Mouse (Mus musculus) cerebral cortex, adult 2 months (tissue): Measurements from ENCODE around the gene Cct8l1.

Source experiments
- WGBS: fragments of 180-500 bp; shearing (Covaris S2); methylation state at CpG from one replicate; pipeline ENCODE4 v1.1.7; 2018; 5-methylcytosine and 5-hydroxymethylcytosine counted together

The Cct8l1 gene

DNA sequence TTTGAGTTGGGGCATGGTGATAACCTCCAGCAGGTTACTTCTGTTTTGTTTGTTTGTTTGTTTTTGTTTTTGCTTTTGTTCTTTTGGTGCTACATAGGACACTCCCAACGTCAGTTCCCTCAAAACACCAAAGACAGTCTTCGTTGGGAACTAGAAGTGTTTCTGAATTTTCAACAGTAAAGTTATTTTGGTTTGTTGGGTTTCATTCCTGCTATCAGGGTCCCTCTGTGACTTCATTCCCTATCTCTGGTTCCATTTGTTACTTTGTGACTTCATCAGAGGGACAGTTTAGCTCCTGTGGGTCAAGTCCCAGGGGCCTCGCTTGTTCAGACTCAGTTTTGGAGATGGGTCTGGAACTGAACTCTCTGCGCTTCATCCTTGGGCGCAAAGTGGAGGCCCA lies at the start of gene Cct8l1:
Gene Cct8l1 (plus strand): TSS at position 301 of the 400 bp plus-strand sequence.
- 95% methylated on average over 5 of the region's 5 CpGs for WGBS

DNA sequence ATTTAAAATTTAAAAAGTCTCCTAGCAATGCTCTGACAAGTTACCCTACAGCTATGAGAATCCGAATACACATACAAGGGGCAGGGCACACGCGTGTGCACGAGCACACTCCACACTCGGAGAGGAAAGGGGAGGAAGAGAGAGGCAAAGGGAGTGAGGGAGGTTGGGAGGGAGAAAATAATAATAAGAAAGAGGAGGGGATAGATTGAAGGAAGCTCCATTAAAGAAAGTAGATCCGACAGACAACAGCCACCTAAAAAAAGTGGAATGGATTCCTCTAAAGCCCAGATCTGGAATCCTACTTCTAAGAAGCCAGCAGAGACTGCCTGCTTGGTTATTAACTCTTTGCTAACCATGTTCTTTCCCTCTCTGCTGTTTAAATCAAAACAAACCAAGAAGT lies 43.8 kb upstream of the Cct8l1 start:
- WGBS: 12% methylated on average over 6 of the region's 6 CpGs

DNA sequence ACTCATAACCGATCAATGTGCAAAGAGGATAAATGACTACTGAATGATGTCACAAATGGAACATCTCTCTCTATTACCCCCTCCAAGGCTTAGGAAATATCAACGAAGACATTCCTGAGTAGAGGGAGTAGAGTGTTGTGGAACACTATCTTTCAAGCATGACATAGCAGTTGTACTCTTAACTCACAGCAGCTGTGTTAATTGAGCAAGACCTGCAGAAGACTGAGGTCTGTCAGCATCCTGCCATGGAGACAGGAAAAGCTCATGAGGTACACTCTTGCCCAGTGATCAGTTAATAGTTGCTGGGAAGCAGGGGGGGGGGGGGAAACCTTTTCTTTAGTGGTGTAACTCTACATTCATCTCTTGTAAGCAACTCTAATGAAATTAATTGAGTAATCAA lies 40.1 kb upstream of the Cct8l1 start:
- 72% methylated on average over 2 of the region's 2 CpGs for WGBS

DNA sequence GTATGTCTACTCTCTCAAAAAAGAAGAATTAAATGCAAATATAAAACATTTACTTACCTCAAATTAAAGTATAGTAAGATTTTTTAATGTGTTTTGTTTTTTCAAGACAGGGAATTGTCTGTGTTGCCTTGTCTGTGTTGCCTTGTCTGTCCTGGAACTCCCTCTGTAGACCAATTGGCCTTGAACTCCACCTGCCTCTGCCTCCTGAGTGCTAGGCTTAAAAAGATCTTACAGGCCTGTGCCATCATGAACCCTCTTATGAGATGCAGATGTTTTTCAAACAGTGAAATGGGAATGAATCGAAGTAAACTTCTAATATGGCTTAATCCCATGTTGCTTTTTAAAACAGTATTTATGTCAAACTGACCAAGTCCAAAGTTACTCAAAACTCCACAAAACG lies 19.2 kb upstream of the Cct8l1 start:
- WGBS: 39% methylated on average over 2 of the region's 2 CpGs

DNA sequence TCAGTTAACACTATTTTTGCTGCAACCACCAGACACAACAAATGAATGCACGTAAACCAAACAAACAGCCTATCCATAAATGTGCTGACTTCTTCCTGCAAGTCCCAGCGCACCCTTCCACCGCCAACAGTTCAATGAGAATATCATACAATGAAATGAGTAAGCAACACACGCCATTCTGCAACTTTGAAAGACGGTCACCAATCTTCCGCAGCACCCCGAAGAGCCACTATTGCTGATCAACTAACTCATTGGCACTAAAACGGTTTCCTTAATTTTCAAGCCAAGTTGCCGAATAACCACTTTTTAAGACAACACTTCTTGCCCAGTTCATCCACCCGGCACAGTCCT lies 18.5 kb upstream of the Cct8l1 start:
- 1% methylated on average over 10 of the region's 10 CpGs for WGBS

DNA sequence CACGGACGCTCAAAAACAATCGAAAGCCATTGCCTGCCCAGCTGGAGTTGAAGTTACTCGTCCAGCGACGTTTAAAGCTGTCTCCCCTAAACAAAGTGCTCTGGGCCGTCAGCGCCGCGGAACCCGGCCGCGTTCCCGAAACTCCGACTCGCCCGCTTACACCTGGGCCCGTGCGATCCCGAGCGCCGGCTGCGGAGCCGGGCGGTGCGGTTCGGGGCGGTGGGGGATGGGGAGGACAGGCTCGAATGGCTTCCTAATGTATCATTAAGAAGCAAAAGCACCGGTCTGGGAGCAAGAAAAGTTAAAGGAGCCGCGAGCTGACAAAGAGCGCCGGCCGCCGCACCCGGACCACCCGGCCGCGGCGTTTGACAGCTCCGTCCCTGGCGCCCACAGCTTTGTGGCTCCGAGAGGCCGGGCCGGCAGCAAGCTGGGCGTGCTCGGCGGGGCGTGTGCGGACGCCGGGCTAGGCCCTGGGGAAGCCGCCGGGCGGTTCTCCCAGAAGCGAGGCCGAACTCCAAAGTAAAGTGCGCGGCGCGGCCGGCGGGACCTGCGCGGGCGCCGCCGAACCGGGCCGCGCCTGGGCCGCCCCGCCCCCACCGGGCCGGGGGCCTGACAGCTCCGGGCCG lies 18.0 kb upstream of the Cct8l1 start:
- 2% methylated on average over 72 of the region's 78 CpGs for WGBS

DNA sequence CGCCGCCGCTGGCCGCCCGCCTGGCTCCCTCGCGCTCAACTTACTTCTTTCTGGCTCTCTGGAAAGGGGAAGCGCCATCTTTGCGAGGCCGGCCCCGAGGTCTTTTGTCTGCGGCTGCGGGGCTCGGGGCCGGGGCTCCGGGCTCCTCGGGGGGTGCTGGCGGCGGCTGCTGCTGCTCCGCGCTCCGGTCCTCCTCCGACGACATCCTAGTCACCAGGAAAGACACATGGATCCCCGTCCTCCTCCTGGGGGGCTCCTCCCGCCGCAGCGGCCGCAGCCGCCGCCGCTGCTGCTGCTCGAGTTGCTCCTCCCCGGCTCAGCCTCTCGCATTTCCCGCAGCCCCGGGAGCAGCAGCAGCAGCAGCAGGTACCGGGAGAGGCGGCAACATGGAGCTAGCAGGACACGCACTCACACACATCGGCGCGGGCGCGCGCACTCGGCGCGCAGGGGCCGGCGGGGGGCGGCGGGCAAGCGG lies 17.5 kb upstream of the Cct8l1 start, which contains the start of gene Kmt2c:
Gene Kmt2c (minus strand): TSS at position 438 of the 475 bp plus-strand sequence.
- 1% methylated on average over 54 of the region's 54 CpGs for WGBS

DNA sequence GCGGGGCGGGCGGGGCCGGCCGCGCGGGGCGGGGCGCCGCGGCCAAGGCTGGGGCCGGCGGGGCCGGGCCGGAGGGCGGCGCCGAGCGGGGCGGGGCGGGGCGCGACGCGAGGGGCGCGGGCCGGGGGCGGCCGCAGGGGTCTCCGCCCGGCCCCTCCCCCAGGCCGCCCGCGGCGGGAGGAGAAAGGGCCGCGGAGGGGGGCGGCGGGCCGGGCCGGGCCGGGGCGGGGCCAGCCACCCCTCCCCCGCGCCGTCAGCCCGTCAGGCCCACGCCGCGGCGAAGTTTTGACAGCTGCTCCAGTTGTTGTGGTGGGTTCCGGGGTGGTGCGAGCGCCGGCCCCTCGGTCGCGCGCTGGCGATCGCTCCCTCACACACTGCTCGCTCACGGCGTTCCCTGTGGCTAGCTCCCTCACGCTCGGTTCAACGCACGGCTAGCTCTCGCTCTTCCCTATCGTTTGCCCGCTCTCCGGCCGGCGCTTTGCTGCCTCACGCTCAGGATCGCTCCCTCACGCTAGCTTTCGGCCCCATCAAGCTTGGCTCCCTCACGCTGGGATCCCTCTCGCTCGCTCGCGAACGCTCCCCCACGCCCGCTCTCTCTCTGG lies 16.9 kb upstream of the Cct8l1 start:
- 5% methylated on average over 53 of the region's 87 CpGs for WGBS

DNA sequence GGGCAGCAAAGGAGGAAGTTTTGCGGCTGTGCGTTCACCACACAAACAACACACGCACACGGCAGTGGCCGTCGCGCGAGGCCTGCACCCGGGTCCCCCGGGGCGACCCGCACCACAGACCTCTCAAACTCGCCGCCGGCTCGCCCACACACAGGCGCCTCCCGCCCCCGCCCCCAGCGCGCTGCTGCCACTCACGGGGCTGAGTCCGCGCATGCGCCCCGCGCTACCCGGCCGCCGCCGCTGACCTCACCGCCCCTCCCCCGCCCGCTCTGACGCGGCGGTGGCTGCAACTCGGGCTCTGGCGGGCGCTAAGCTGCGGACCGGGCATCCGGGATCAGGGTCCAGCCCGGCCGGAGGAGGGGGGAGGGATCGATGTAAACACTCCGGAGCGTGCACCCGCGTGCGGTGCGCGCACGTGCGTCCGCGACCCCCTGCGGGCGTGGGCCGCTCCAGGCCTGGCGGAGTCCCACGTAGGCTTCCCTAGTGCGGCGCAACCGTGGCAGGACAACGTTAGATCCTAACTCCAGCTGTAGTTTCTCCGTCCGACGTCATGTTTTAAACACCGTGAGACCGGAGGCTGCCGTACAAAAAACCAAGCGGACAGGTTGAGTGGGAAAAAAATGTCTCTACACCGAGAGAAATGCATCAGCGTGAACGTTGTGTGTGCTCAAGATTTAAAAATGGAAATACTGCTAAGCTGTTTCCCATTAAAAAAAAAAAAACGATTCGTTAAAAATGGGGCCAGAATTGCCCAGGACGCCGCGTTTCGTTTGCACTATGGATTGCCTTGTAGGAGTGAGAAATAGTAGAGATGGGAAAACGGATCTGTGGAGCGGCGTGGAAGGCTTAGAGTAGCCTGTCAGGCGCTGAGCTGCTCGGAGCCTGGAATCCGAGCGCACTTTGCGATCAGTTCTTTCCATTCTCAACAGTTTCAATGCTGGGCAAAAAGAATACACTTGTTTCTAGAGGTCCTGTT lies 16.2 kb upstream of the Cct8l1 start:
- WGBS: under 1% methylated on average over 77 of the region's 90 CpGs

DNA sequence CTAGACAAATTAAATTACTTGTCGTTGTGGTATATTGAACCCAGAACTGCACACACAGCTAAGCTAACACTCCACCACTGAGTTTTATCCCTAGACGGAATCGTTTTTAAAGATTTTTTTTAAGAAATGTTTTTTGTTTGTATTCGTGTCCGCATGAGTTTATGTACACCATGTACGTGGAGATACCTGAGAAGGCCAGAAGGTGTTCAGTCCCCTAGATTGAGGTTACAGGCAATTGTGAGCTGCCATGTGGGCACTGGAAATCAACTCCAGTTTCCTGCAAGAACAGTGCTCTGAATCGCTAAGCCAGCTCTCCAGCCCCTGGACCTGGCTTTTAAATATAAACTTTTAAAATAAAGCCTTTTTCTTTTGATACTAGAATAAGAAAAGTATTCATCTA lies 15.2 kb upstream of the Cct8l1 start:
- WGBS: 63% methylated on average over 7 of the region's 7 CpGs

DNA sequence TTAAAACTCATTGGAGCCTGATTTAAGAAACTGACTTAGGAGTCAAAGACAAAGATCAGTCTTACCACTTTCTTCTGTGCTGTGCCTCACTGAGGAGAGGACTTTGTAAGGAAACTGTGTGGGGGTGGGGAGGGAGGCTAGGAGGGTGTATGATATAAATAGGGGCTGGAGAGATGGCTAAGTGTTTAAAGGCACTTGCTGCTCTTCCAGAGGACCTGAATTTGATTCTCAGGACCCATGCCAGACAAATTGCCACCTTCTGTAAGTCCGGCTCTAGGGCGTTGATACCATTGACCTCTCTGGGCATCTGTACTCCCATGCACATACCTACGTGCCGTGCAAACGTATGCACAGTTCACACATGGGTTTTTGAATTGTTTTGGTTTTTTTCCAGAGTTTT lies 9.8 kb upstream of the Cct8l1 start:
- 85% methylated on average over 5 of the region's 5 CpGs for WGBS

DNA sequence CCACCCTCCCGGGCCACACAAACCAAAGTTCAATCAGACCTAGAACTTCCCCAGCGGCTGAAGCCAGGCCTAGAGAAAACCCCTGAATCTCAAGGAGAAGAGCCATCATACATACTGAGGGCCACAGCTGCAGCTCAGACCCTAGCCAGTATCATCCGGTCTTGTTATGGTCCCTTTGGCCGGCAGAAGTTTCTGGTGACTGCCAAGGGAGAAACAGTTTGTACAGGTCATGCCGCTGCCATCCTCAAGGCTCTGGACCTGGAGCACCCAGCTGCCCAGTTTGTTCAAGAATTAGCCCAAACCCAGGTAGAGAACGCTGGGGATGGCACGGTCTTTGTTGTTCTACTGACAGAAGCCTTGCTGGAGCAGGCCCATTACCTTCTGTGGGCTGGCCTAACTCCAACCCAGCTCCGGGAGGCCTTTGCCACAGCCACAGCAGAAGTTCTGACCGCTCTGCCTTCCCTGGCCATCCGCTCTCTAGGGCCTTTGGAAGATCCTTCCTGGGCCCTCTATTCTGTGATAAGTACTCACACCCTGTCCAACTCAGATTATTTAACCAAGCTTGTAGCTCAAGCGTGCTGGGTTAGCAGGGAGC lies 531 bp downstream of the Cct8l1 start:
- 92% methylated on average over 11 of the region's 11 CpGs for WGBS

DNA sequence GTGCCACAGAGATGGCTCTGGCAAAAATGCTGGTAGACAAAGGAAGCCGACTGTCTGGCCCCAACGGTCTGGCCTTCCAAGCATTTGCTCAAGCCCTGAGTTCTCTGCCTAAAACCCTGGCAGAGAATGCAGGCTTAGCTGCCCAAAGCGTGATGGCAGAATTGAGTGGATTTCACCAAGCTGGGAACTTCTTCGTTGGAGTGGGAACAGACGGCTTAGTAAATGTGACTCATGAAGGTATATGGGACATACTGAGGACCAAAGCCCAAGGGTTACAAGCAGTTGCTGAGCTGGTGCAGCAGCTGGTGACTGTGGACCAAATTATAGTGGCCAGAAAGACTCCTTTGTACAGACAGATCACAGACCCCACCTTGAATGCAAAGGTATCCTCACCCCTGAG lies 1.7 kb downstream of the Cct8l1 start:
- 77% methylated on average over 5 of the region's 5 CpGs for WGBS

DNA sequence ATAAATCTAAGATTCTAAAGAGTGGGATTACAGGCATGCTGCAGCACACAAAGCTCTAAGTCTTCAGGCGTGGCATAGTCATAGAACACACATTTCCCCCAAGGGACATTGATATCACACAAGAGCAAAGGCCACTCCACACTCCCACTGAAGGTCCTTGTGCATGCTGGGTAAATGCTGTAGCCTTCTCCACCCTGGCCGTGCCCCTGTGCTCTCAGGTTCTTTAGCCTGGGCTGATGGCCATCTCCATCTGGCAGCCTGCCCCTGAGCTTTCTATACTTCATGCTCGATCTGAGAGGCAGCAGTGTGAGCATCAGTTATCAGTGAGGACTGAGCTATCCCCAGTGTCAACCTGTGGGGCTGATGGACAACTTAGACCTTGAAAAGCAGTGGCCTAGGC lies 4.0 kb downstream of the Cct8l1 start:
- WGBS: 71% methylated on average over 3 of the region's 3 CpGs

DNA sequence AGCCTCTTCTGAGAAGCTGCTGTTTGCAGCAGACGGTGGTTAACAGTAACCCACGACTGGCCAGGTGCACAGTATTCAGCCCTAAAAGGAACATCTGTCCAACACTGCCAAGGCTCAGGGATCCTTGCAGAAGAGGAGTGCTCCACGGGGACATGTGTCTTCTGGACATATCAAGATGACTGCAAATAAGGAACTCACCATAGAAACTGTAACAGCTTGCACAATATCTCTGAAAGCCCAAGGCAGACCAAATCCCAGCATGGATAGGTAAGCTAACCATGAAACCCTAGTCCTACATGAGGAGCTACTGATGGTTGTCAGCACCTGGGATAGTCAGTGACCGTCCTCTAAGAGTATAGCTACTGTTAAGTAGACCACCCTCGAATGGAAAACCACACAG lies 5.6 kb downstream of the Cct8l1 start:
- 89% methylated on average over 5 of the region's 5 CpGs for WGBS

DNA sequence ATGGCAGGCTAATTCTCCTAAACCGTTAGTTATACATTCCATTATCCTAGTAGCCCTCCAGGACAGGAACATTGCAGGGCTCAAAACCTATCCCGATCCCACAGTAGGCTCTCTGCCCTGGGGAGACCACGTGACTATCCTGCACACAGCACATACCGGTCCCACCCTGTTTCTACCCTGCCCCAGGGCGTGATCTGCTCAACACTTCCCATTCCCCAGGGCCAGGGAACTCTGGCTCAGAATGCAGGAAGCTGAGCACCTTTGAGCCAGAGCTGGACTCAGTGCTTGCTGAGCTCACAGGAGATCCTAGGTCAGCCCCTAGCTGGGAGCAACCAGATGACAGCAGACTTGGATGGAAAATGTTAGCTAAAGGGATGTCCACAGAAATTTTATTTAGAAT lies 10.2 kb downstream of the Cct8l1 start:
- WGBS: 71% methylated on average over 5 of the region's 5 CpGs

DNA sequence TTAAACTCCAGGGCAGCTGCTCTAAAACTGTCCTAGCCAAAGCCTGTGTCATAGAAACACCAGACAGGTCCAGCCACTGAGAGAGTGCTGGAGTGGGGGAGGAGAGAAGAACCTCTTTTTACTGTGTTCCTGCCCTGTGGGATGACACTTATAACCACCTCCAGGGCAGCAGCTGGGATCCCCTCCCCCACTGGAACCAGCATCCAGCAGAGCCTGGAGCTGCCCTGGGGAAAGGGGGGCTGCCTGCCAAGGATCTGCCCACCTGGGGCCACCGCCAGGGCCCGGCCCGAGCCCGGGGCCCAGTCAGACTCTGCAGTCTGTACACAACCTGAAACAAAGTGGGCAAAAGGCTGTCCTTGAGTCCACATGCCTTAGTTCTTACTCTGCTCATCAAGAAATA lies 11.1 kb downstream of the Cct8l1 start:
- WGBS: 34% methylated on average over 4 of the region's 4 CpGs

DNA sequence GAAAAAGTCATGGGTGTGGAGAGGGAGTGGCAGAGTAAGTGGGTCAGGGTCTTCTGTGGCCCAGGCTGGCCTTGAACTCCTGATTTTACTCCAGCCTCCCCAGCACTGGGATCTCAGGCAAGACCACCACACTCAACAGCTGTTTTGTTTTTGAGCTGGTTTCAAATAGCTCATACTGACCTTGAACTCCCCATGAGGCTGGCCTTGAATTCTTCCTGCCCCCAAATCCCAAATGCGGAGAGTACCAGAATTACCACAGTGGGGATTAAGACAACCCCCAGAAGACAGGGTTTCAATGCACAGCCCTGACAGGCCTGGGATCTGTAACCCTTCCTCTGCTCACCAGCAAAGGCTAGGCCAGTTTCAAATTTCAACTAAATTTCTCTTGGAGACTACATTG lies 12.1 kb downstream of the Cct8l1 start:
- WGBS: 85% methylated on average over 1 of the region's 1 CpGs

DNA sequence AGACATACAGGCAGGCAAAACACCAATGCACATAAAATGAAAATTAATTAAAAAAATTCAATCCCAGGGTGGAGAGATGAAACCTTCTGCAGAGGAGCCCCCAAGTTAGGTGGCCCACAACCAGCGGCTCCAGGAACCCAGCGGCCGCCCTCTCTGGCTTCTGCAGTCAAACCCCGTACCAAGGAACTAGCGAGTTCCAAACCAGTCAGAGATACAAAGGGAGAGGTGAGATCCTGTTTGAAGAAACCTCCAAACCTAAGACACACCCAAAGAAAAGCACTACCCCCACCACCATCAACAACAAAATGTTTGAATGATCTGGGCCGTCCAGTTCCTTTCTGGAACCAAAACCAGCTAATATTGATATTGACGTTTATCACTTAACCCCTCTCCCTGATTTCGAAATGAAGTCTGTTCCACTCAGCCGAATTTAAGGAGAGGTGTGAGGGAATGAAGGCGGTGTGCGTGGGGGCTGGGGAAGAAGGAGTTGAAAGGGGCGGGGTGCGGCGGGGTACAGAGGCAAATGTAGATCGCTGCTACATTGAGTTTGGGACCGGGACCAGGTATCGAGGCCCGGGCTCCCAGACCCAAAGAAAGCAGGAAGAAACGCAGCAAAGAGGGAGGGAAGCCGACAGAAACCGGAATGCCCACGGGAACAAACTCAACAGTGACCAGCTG lies 13.1 kb downstream of the Cct8l1 start:
- 11% methylated on average over 22 of the region's 22 CpGs for WGBS

DNA sequence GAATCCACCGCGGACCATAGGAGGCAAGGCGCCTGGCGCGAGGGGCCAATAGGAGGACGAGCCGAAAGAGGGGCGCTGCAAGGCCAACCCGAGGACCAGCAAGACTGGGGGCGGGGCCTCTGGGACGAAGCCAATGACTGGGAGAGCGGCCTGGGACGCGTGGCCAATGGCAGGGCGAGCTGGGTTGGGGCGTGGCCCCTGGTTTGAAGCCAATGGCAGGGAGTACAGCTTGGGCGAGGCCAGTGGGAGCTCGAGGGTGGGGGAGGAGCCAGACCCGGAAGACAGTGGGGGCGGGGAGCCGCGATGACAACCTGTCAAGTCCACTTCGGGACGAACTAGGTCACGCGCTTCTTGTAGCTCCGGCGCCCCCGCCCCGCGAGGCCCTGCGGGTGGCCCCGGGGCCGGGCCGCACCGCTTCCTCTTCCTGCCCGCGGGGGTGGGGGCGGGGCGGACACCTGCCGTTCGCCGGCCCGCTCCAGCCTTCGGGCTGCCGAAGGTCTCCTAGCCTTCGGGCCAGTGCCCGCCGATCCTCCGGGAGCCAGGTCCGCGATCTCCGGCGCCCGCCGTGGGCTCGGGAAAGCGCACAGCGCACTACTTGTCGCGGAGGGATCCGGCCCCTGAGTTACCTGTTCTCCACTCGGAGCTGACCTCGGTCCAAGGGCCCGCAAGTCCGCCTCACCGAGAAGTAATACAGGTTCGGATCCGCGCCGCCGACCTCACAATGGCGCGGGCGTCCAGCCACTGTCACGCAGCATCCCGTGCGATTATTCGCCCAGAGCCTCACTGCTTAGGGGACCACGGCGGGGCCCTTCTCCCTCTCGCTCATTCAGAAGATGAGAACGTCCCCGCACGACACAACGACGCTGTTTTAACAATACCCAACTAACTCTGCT lies 13.9 kb downstream of the Cct8l1 start:
- WGBS: under 1% methylated on average over 82 of the region's 87 CpGs

DNA sequence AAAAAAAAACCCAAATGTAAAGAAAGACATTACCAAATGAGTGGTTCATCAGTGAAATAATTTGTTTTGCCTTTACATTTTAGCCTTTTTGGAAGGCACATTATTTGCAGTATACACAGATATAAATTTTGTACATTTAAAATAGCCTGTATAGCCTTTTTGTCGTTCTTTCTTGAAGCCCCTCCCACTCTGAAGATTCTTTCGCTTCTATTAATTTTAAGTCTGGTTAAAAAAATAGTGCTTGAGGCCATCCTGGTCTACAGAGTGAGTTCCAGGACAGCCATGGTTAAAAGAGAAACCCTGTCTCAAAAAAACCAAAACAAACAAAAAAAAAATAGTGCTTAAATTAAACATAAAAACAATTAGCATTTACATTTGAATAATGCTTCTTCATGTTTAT lies 14.8 kb downstream of the Cct8l1 start:
- WGBS: 6% methylated on average over 2 of the region's 2 CpGs
